Mouse (Mus musculus) midbrain, embryonic 13.5 days (tissue): Measurements from ENCODE around the gene Traf3ip1. TPM values are rescaled to one million over a fixed set of nuclear protein-coding genes. Genes with fewer than 3 reads are reported as not detected.

Experiments
- ATAC-seq: fragments of 200-750 bp; cut with Nextera tagmentation; 2 replicates; pipeline ENCODE4 v1.8.0; 2017; ENCODE audit warnings: mild to moderate bottlenecking, moderate TSS enrichment, moderate library complexity
- H3K27ac ChIP-seq: fragments of 300-500 bp; sonication (generic); 2 replicates; pipeline ENCODE4 v1.5.1; 2015; ENCODE audit warnings: inconsistent platforms, mild to moderate bottlenecking, moderate library complexity
- H3K27me3 ChIP-seq: fragments of 300-500 bp; sonication (generic); 2 replicates; pipeline ENCODE4 v1.6.1; 2015; ENCODE audit warnings: mild to moderate bottlenecking, inconsistent platforms
- H3K36me3 ChIP-seq: fragments of 300-500 bp; sonication (generic); 2 replicates; pipeline ENCODE4 v1.6.1; 2015; ENCODE audit warnings: mild to moderate bottlenecking, inconsistent platforms
- H3K4me1 ChIP-seq: fragments of 300-500 bp; sonication (generic); replicated peaks from 2 replicates; pipeline ENCODE4 v1.6.1; 2015; ENCODE audit warnings: inconsistent platforms
- H3K4me2 ChIP-seq: fragments of 300-500 bp; sonication (generic); replicated peaks from 2 replicates; pipeline ENCODE4 v1.6.1; 2015; ENCODE audit warnings: moderate library complexity, mild to moderate bottlenecking, inconsistent platforms
- H3K4me3 ChIP-seq: fragments of 300-500 bp; sonication (generic); replicated peaks from 2 replicates; pipeline ENCODE4 v1.5.1; 2015; ENCODE audit warnings: mild to moderate bottlenecking, inconsistent platforms
- H3K9ac ChIP-seq: fragments of 300-500 bp; sonication (generic); replicated peaks from 2 replicates; pipeline ENCODE4 v1.6.1; 2015; ENCODE audit warnings: mild to moderate bottlenecking, inconsistent platforms
- H3K9me3 ChIP-seq: fragments of 300-500 bp; sonication (generic); 2 replicates; pipeline ENCODE4 v1.6.1; 2016; ENCODE audit warnings: mild to moderate bottlenecking, inconsistent platforms
- WGBS: fragments of 180-500 bp; shearing (Covaris S2); methylation state at CpG from one replicate; pipeline ENCODE4 v1.1.7; 2015; 5-methylcytosine and 5-hydroxymethylcytosine counted together
- polyA plus RNA-seq: library from polyadenylated mRNA; unstranded; fragments of >200 nt; fragmentation: Nextera tagmentation; extraction: Ambion mirVana; gene quantifications from 2 replicates; pipeline ENCODE4 v1.2.1, GENCODE M21; 2015

Traf3ip1 gene
- polyA plus RNA-seq, 1 experiment from 2014 or later = 10.8 TPM

- Histone ChIP-seq H3K27ac (peak overlapping the region; percentile 10; the same call in 1 of the 2 replicates), H3K9me3 (no peaks in the 10 kb centered on the region), H3K36me3 (no peaks in the 10 kb centered on the region), H3K4me3 (no peak overlapping the region), H3K27me3 (peaks cover 13% of the 10 kb centered on the region), H3K4me2 (peak overlapping the region; percentile 5), H3K9ac (no peak overlapping the region), H3K4me1 (peaks cover 48% of the 10 kb centered on the region)
- no peak for ATAC-seq
- WGBS = 25% methylated on average over 11 of the region's 11 CpGs
Measured at GRCm38 (mm10) chr1:91456301-91456801, 38.1 kb upstream of the Traf3ip1 start.

- no peak overlapping the region for H3K9ac ChIP-seq
- H3K36me3 ChIP-seq = no peaks in the 10 kb centered on the region
- no peak overlapping the region for H3K27ac ChIP-seq
- no peaks in the 10 kb centered on the region for H3K9me3 ChIP-seq
- no peak overlapping the region; the same call in none of the 2 replicates for H3K4me2 ChIP-seq
- H3K4me1 ChIP-seq = peaks cover 48% of the 10 kb centered on the region
- H3K4me3 ChIP-seq = no peak overlapping the region
- 89% methylated on average over 4 of the region's 4 CpGs for WGBS
- H3K27me3 ChIP-seq = peaks cover 13% of the 10 kb centered on the region
- ATAC-seq = no peak
Measured at GRCm38 (mm10) chr1:91457116-91457515, 37.3 kb upstream of the Traf3ip1 start.

GRCm38 (mm10) chr1:91457698-91458097, 36.7 kb upstream of the Traf3ip1 start:
- no peak for ATAC-seq
- peaks cover 48% of the 10 kb centered on the region for H3K4me1 ChIP-seq
- H3K4me2 ChIP-seq = peak overlapping the region; percentile 81
- peak overlapping the region; percentile 72; the same call in 1 of the 2 replicates for H3K9ac ChIP-seq
- H3K9me3 ChIP-seq = no peaks in the 10 kb centered on the region
- H3K4me3 ChIP-seq = peak overlapping the region; percentile 60; the same call in 1 of the 2 replicates
- WGBS = 88% methylated on average over 5 of the region's 5 CpGs
- peaks cover 13% of the 10 kb centered on the region for H3K27me3 ChIP-seq
- H3K27ac ChIP-seq = peak overlapping the region; percentile 64; the same call in 1 of the 2 replicates
- H3K36me3 ChIP-seq = no peaks in the 10 kb centered on the region

- Histone ChIP-seq H3K36me3 (no peaks in the 10 kb centered on the region), H3K27me3 (peaks cover 13% of the 10 kb centered on the region), H3K27ac (peak overlapping the region; percentile 64), H3K4me2 (peak overlapping the region; percentile 81), H3K4me1 (peaks cover 48% of the 10 kb centered on the region), H3K9ac (peak overlapping the region; percentile 72), H3K9me3 (no peaks in the 10 kb centered on the region), H3K4me3 (peak overlapping the region; percentile 60)
- WGBS = 15% methylated on average over 8 of the region's 8 CpGs
- ATAC-seq = peak; percentile 9
Measured at GRCm38 (mm10) chr1:91458223-91458861, 36.1 kb upstream of the Traf3ip1 start.

GRCm38 (mm10) chr1:91459059-91459809, 35.2 kb upstream of the Traf3ip1 start, which contains the start of gene Per2:
Per2 (minus strand) TSS chr1:91459324.
- no peaks in the 10 kb centered on the region for H3K36me3 ChIP-seq
- peak within 1 kb of the TSS; percentile 65 for H3K27ac ChIP-seq
- H3K4me3 ChIP-seq = peak within 1 kb of the TSS; percentile 60
- H3K4me2 ChIP-seq = peak within 1 kb of the TSS; percentile 81
- WGBS = under 1% methylated on average over 91 of the region's 91 CpGs
- peaks cover 13% of the 10 kb centered on the region for H3K27me3 ChIP-seq
- H3K9ac ChIP-seq = peak within 1 kb of the TSS; percentile 72
- H3K4me1 ChIP-seq = peaks cover 48% of the 10 kb centered on the region
- no peaks in the 10 kb centered on the region for H3K9me3 ChIP-seq
- ATAC-seq = peak; percentile 98

- ATAC-seq = no peak
- Histone ChIP-seq H3K27ac (peak overlapping the region; percentile 65; the same call in 1 of the 2 replicates), H3K4me2 (peak overlapping the region; percentile 67), H3K27me3 (peaks cover 13% of the 10 kb centered on the region), H3K9me3 (no peaks in the 10 kb centered on the region), H3K4me1 (peaks cover 49% of the 10 kb centered on the region), H3K4me3 (peak overlapping the region; percentile 60), H3K36me3 (no peaks in the 10 kb centered on the region), H3K9ac (peak overlapping the region; percentile 62; the same call in 1 of the 2 replicates)
- WGBS = 52% methylated on average over 7 of the region's 7 CpGs
Measured at GRCm38 (mm10) chr1:91460069-91460468, 34.4 kb upstream of the Traf3ip1 start.

GRCm38 (mm10) chr1:91460564-91460963, 33.9 kb upstream of the Traf3ip1 start:
- Histone ChIP-seq H3K4me2 (peak overlapping the region; percentile 67; the same call in 1 of the 2 replicates), H3K36me3 (no peaks in the 10 kb centered on the region), H3K4me1 (peaks cover 44% of the 10 kb centered on the region), H3K4me3 (no peak overlapping the region), H3K27ac (no peak overlapping the region), H3K9ac (no peak overlapping the region), H3K27me3 (peaks cover 13% of the 10 kb centered on the region), H3K9me3 (no peaks in the 10 kb centered on the region)
- 43% methylated on average over 4 of the region's 4 CpGs for WGBS
- no peak for ATAC-seq

GRCm38 (mm10) chr1:91463336-91463995, 31.0 kb upstream of the Traf3ip1 start:
- no peak overlapping the region for H3K9ac ChIP-seq
- peaks cover 15% of the 10 kb centered on the region for H3K4me1 ChIP-seq
- H3K27ac ChIP-seq = no peak overlapping the region
- H3K9me3 ChIP-seq = no peaks in the 10 kb centered on the region
- ATAC-seq = no peak
- 89% methylated on average over 13 of the region's 13 CpGs for WGBS
- H3K27me3 ChIP-seq = no peaks in the 10 kb centered on the region
- no peak overlapping the region for H3K4me3 ChIP-seq
- no peaks in the 10 kb centered on the region for H3K36me3 ChIP-seq
- no peak overlapping the region for H3K4me2 ChIP-seq

- Histone ChIP-seq H3K9ac (no peak overlapping the region), H3K27ac (no peak overlapping the region), H3K36me3 (no peaks in the 10 kb centered on the region), H3K9me3 (no peaks in the 10 kb centered on the region), H3K4me1 (peaks cover 11% of the 10 kb centered on the region), H3K4me3 (no peak overlapping the region), H3K27me3 (no peaks in the 10 kb centered on the region), H3K4me2 (no peak overlapping the region)
- 64% methylated on average over 5 of the region's 5 CpGs for WGBS
- ATAC-seq = no peak
Measured at GRCm38 (mm10) chr1:91464436-91464835, 30.0 kb upstream of the Traf3ip1 start.

GRCm38 (mm10) chr1:91465244-91465643, 29.2 kb upstream of the Traf3ip1 start:
- Histone ChIP-seq H3K4me2 (no peak overlapping the region), H3K4me1 (peaks cover 4% of the 10 kb centered on the region), H3K27me3 (no peaks in the 10 kb centered on the region), H3K27ac (no peak overlapping the region), H3K4me3 (no peak overlapping the region), H3K9ac (no peak overlapping the region), H3K9me3 (no peaks in the 10 kb centered on the region), H3K36me3 (no peaks in the 10 kb centered on the region)
- no peak for ATAC-seq
- WGBS = 10% methylated on average over 1 of the region's 1 CpGs

GRCm38 (mm10) chr1:91466186-91466585, 28.3 kb upstream of the Traf3ip1 start:
- 0 out of 2 replicates have a peak, but pooled peaks cover 3% of the 10 kb centered on the region for H3K4me1 ChIP-seq
- H3K9ac ChIP-seq = no peak overlapping the region
- no peak overlapping the region for H3K4me3 ChIP-seq
- H3K27me3 ChIP-seq = no peaks in the 10 kb centered on the region
- no peaks in the 10 kb centered on the region for H3K9me3 ChIP-seq
- ATAC-seq = no peak
- 90% methylated on average over 6 of the region's 6 CpGs for WGBS
- H3K4me2 ChIP-seq = no peak overlapping the region
- H3K27ac ChIP-seq = no peak overlapping the region
- no peaks in the 10 kb centered on the region for H3K36me3 ChIP-seq
